Mouse (Mus musculus) T-helper 17 cell (primary cell): Measurements from ENCODE around the gene Ankrd24.

Experiments used
- in situ Hi-C, 2 experiments: fragments of 300-600 bp; cut with MboI, MseI; formaldehyde crosslinking; loops; 1 replicate in 1 of 2; 2 replicates in 1 of 2; pipeline ENCODE4 v1.15.1; 2025; ENCODE audit warnings: high pct_unique_total_duplicates in 2 of 2

Gene Ankrd24

GRCm38 (mm10) chr10:81628390-81628789 is at the start of gene Ankrd24:
Gene Ankrd24, plus strand, starts transcription at chr10:81628540.
- in situ Hi-C loops = loop anchor here (25.0 kb wide), 2 partner anchors 359 to 1159 kb away; no protein-coding TSS in a partner anchor

GRCm38 (mm10) chr10:81579967-81580366 is 48.4 kb upstream of the Ankrd24 start:
- in situ Hi-C loops = no loop called here

- in situ Hi-C loops = no loop called here
Observed at GRCm38 (mm10) chr10:81580441-81581070, 47.8 kb upstream of the Ankrd24 start.

GRCm38 (mm10) chr10:81583347-81583746 is 45.0 kb upstream of the Ankrd24 start:
- in situ Hi-C loops = no loop called here

- in situ Hi-C loops = no loop called here
Observed at GRCm38 (mm10) chr10:81588739-81589138, 39.6 kb upstream of the Ankrd24 start.

- in situ Hi-C loops = no loop called here
Observed at GRCm38 (mm10) chr10:81591846-81592245, 36.5 kb upstream of the Ankrd24 start.

GRCm38 (mm10) chr10:81592631-81593030 is 35.7 kb upstream of the Ankrd24 start:
- in situ Hi-C loops = no loop called here

GRCm38 (mm10) chr10:81593223-81593622 is 35.1 kb upstream of the Ankrd24 start:
- in situ Hi-C loops = no loop called here

GRCm38 (mm10) chr10:81593935-81594334 is 34.4 kb upstream of the Ankrd24 start:
- in situ Hi-C loops = no loop called here

GRCm38 (mm10) chr10:81595599-81595998 is 32.7 kb upstream of the Ankrd24 start:
- in situ Hi-C loops = no loop called here

GRCm38 (mm10) chr10:81596611-81597010 is 31.7 kb upstream of the Ankrd24 start:
- in situ Hi-C loops = no loop called here

- in situ Hi-C loops = no loop called here
Observed at GRCm38 (mm10) chr10:81597137-81597950, 31.0 kb upstream of the Ankrd24 start.

GRCm38 (mm10) chr10:81598342-81598741 is 30.0 kb upstream of the Ankrd24 start:
- in situ Hi-C loops = no loop called here

- in situ Hi-C loops = no loop called here
Observed at GRCm38 (mm10) chr10:81598871-81599270, 29.5 kb upstream of the Ankrd24 start.

GRCm38 (mm10) chr10:81599630-81600029 is 28.7 kb upstream of the Ankrd24 start:
- in situ Hi-C loops = loop anchor here in 1 of 2 experiments (5.0 kb wide), 1 partner anchor 1202 kb away; the partner anchor contains the start of gene Mbd3

- in situ Hi-C loops = loop anchor here in 1 of 2 experiments (5.0 kb wide), 1 partner anchor 1203 kb away; the partner anchor contains the start of gene Mbd3
Observed at GRCm38 (mm10) chr10:81600096-81600495, 28.2 kb upstream of the Ankrd24 start.

GRCm38 (mm10) chr10:81600738-81601203 is 27.6 kb upstream of the Ankrd24 start, which contains the start of gene Tle6:
Gene Tle6, minus strand, starts transcription at chr10:81601073.
- in situ Hi-C loops = loop anchor here in 1 of 2 experiments (5.0 kb wide), 1 partner anchor 1203 kb away; the partner anchor contains the start of gene Mbd3

- in situ Hi-C loops = loop anchor here in 1 of 2 experiments (5.0 kb wide), 1 partner anchor 1204 kb away; the partner anchor contains the start of gene Mbd3
Observed at GRCm38 (mm10) chr10:81601396-81601905, 26.9 kb upstream of the Ankrd24 start.

- in situ Hi-C loops = loop anchor here in 1 of 2 experiments (5.0 kb wide), 1 partner anchor 1205 kb away; the partner anchor contains the start of gene Mbd3
Observed at GRCm38 (mm10) chr10:81602741-81603151, 25.6 kb upstream of the Ankrd24 start.

GRCm38 (mm10) chr10:81604019-81604967 is 24.0 kb upstream of the Ankrd24 start:
- in situ Hi-C loops = loop anchor here in 1 of 2 experiments (5.0 kb wide), 1 partner anchor 1207 kb away; the partner anchor contains the start of gene Mbd3
